Mouse (Mus musculus) midbrain, embryonic 16.5 days (tissue): ENCODE measurements around the gene Gm42791. TPM values are rescaled to one million over a fixed set of nuclear protein-coding genes. Genes with fewer than 3 reads are reported as not detected.

Source experiments
- ATAC-seq: fragments of 200-750 bp; cut with Nextera tagmentation; 2 replicates; pipeline ENCODE4 v1.8.0; 2017; ENCODE audit warnings: moderate TSS enrichment
- H3K27ac ChIP-seq: fragments of 300-500 bp; sonication (generic); 2 replicates; pipeline ENCODE4 v1.5.1; 2014; ENCODE audit warnings: mild to moderate bottlenecking, low read length, mixed read lengths
- H3K27me3 ChIP-seq: fragments of 300-500 bp; sonication (generic); 2 replicates; pipeline ENCODE4 v1.6.1; 2014; ENCODE audit warnings: low read depth, low read length, mixed read lengths; ENCODE audit not compliant: control insufficient read depth, insufficient read depth
- H3K36me3 ChIP-seq: fragments of 300-500 bp; sonication (generic); 2 replicates; pipeline ENCODE4 v1.6.1; 2014; ENCODE audit warnings: mild to moderate bottlenecking, low read length, moderate library complexity, mixed read lengths; ENCODE audit not compliant: control insufficient read depth, insufficient read depth
- H3K4me1 ChIP-seq: fragments of 300-500 bp; sonication (generic); 2 replicates; pipeline ENCODE4 v1.6.1; 2014; ENCODE audit warnings: mild to moderate bottlenecking, low read length, mixed read lengths; ENCODE audit not compliant: control insufficient read depth, insufficient read depth
- H3K4me2 ChIP-seq: fragments of 300-500 bp; sonication (generic); 2 replicates; pipeline ENCODE4 v1.6.1; 2014; ENCODE audit warnings: mild to moderate bottlenecking, low read length, mixed read lengths
- H3K4me3 ChIP-seq: fragments of 300-500 bp; sonication (generic); 2 replicates; pipeline ENCODE4 v1.5.1; 2014; ENCODE audit warnings: low read depth, mild to moderate bottlenecking, low read length, moderate library complexity, mixed read lengths
- H3K9ac ChIP-seq: fragments of 300-500 bp; sonication (generic); 2 replicates; pipeline ENCODE4 v1.6.1; 2014; ENCODE audit warnings: low read depth, low read length, mixed read lengths
- H3K9me3 ChIP-seq: fragments of 300-500 bp; sonication (generic); replicated peaks from 2 replicates; pipeline ENCODE4 v1.6.1; 2014; ENCODE audit warnings: mild to moderate bottlenecking, low read length, mixed read lengths; ENCODE audit not compliant: control insufficient read depth, poor library complexity, severe bottlenecking
- WGBS: fragments of 180-500 bp; shearing (Covaris S2); extraction: QIAGEN DNeasy Blood & Tissue Kit; methylation state at CpG from one replicate; pipeline ENCODE4 v1.1.7; 2014; 5-methylcytosine and 5-hydroxymethylcytosine counted together
- polyA plus RNA-seq: library from polyadenylated mRNA; unstranded; fragments of >200 nt; fragmentation: Nextera tagmentation; extraction: Ambion mirVana; gene quantifications from 2 replicates; pipeline ENCODE4 v1.2.1, GENCODE M21; 2015

The Gm42791 gene
- polyA plus RNA-seq, 1 experiment from 2014 or later, result 5.7 TPM

- no peak overlapping the region for H3K27ac ChIP-seq
- no peak overlapping the region for H3K9ac ChIP-seq
- ATAC-seq, result no peak
- H3K4me2 ChIP-seq, result no peak overlapping the region
- no peaks in the 10 kb centered on the region for H3K4me1 ChIP-seq
- H3K27me3 ChIP-seq, result no peaks in the 10 kb centered on the region
- H3K4me3 ChIP-seq, result no peak overlapping the region
- 54% methylated on average over 7 of the region's 7 CpGs for WGBS
- H3K9me3 ChIP-seq, result no peaks in the 10 kb centered on the region
- no peaks in the 10 kb centered on the region for H3K36me3 ChIP-seq
Measured at GRCm38 (mm10) chr5:148935071-148935821, 59.7 kb downstream of the Gm42791 start.

- Histone ChIP-seq H3K27ac (no peak overlapping the region), H3K9me3 (no peaks in the 10 kb centered on the region), H3K27me3 (no peaks in the 10 kb centered on the region), H3K4me2 (no peak overlapping the region), H3K9ac (no peak overlapping the region), H3K36me3 (no peaks in the 10 kb centered on the region), H3K4me3 (no peak overlapping the region), H3K4me1 (no peaks in the 10 kb centered on the region)
- ATAC-seq, result no peak
- WGBS, result 64% methylated on average over 6 of the region's 6 CpGs
Measured at GRCm38 (mm10) chr5:148934457-148934856, 60.5 kb downstream of the Gm42791 start.

GRCm38 (mm10) chr5:148933767-148934166 lies 61.2 kb downstream of the Gm42791 start:
- Histone ChIP-seq H3K27ac (no peak overlapping the region), H3K4me2 (no peak overlapping the region), H3K9ac (no peak overlapping the region), H3K9me3 (no peaks in the 10 kb centered on the region), H3K4me1 (0 out of 2 replicates have a peak, but pooled peaks cover 3% of the 10 kb centered on the region), H3K4me3 (no peak overlapping the region), H3K36me3 (no peaks in the 10 kb centered on the region), H3K27me3 (no peaks in the 10 kb centered on the region)
- no peak for ATAC-seq
- 74% methylated on average over 8 of the region's 8 CpGs for WGBS

GRCm38 (mm10) chr5:148931301-148931700 lies 63.6 kb downstream of the Gm42791 start:
- Histone ChIP-seq H3K36me3 (no peaks in the 10 kb centered on the region), H3K4me3 (no peak overlapping the region), H3K4me1 (peaks cover 15% of the 10 kb centered on the region), H3K27me3 (no peaks in the 10 kb centered on the region), H3K27ac (no peak overlapping the region), H3K9ac (no peak overlapping the region), H3K9me3 (no peaks in the 10 kb centered on the region), H3K4me2 (no peak overlapping the region)
- ATAC-seq, result no peak
- WGBS, result 92% methylated on average over 1 of the region's 1 CpGs

GRCm38 (mm10) chr5:148929116-148929449 lies 65.9 kb downstream of the Gm42791 start, which contains the start of gene Katnal1:
TSS of gene Katnal1 (minus strand) at chr5:148929320.
- Histone ChIP-seq H3K9ac (peak within 1 kb of the TSS; percentile 91), H3K4me1 (peaks cover 15% of the 10 kb centered on the region), H3K9me3 (no peaks in the 10 kb centered on the region), H3K27me3 (no peaks in the 10 kb centered on the region), H3K4me2 (peak within 1 kb of the TSS; percentile 65), H3K27ac (peak within 1 kb of the TSS; percentile 99), H3K4me3 (peak within 1 kb of the TSS; percentile 72), H3K36me3 (no peaks in the 10 kb centered on the region)
- no peak for ATAC-seq
- WGBS, result 2% methylated on average over 16 of the region's 16 CpGs

GRCm38 (mm10) chr5:148928382-148929115 lies 66.4 kb downstream of the Gm42791 start:
- H3K4me2 ChIP-seq, result peak overlapping the region; percentile 65
- no peaks in the 10 kb centered on the region for H3K27me3 ChIP-seq
- peak overlapping the region; percentile 91 for H3K9ac ChIP-seq
- H3K4me1 ChIP-seq, result peaks cover 15% of the 10 kb centered on the region
- H3K27ac ChIP-seq, result peak overlapping the region; percentile 99
- peak overlapping the region; percentile 72 for H3K4me3 ChIP-seq
- ATAC-seq, result peak; percentile 99
- no peaks in the 10 kb centered on the region for H3K36me3 ChIP-seq
- WGBS, result under 1% methylated on average over 67 of the region's 69 CpGs
- H3K9me3 ChIP-seq, result no peaks in the 10 kb centered on the region

- no peaks in the 10 kb centered on the region for H3K9me3 ChIP-seq
- WGBS, result 42% methylated on average over 5 of the region's 5 CpGs
Measured at GRCm38 (mm10) chr5:148927717-148928223, 67.2 kb downstream of the Gm42791 start.

GRCm38 (mm10) chr5:148924586-148924985 lies 70.4 kb downstream of the Gm42791 start:
- Histone ChIP-seq H3K4me3 (no peak overlapping the region), H3K4me2 (no peak overlapping the region), H3K9ac (no peak overlapping the region), H3K9me3 (no peaks in the 10 kb centered on the region), H3K36me3 (no peaks in the 10 kb centered on the region), H3K27me3 (no peaks in the 10 kb centered on the region), H3K4me1 (peaks cover 15% of the 10 kb centered on the region), H3K27ac (no peak overlapping the region)
- WGBS, result 94% methylated on average over 12 of the region's 12 CpGs
- no peak for ATAC-seq

More at GRCm38 (mm10) chr5:148927717-148928223, 67.2 kb downstream of the Gm42791 start:
- Histone ChIP-seq H3K27ac (peak overlapping the region; percentile 99), H3K4me3 (peak overlapping the region; percentile 72), H3K36me3 (no peaks in the 10 kb centered on the region), H3K4me1 (peaks cover 15% of the 10 kb centered on the region), H3K4me2 (peak overlapping the region; percentile 65), H3K27me3 (no peaks in the 10 kb centered on the region), H3K9ac (peak overlapping the region; percentile 91)
- ATAC-seq, result no peak

GRCm38 (mm10) chr5:148924051-148924450 lies 70.9 kb downstream of the Gm42791 start:
- H3K9me3 ChIP-seq, result no peaks in the 10 kb centered on the region
- no peak for ATAC-seq
- H3K27ac ChIP-seq, result no peak overlapping the region
- H3K9ac ChIP-seq, result no peak overlapping the region
- H3K27me3 ChIP-seq, result no peaks in the 10 kb centered on the region
- peaks cover 4% of the 10 kb centered on the region; the same call in 1 of the 2 replicates for H3K36me3 ChIP-seq
- no peak overlapping the region for H3K4me2 ChIP-seq
- WGBS, result 89% methylated on average over 9 of the region's 9 CpGs
- no peak overlapping the region for H3K4me3 ChIP-seq
- peaks cover 13% of the 10 kb centered on the region for H3K4me1 ChIP-seq
